Mouse (Mus musculus) lung, adult 18-20 months (tissue): ENCODE data around the gene Nim1k.

Experiments used
- DNase-seq, 2 experiments: peaks; one replicate each; pipeline ENCODE4 v3.0.0; 2022; ENCODE audit warnings: mixed read lengths in 2 of 2

The Nim1k gene

GRCm38 (mm10) chr13:119755681-119756471 lies at the start of gene Nim1k:
Gene Nim1k, minus strand, starts transcription at chr13:119755882.
- DNase-seq, result peak; percentile 84 to 89

GRCm38 (mm10) chr13:119797656-119798055 lies 42.0 kb upstream of the Nim1k start:
- no peak for DNase-seq

- DNase-seq, result peak in 1 of 2 experiments; percentile 1
Observed at GRCm38 (mm10) chr13:119792791-119793404, 37.2 kb upstream of the Nim1k start.

GRCm38 (mm10) chr13:119791580-119792135 lies 36.0 kb upstream of the Nim1k start:
- no peak for DNase-seq

- DNase-seq, result peak; percentile 94 to 95
Observed at GRCm38 (mm10) chr13:119790761-119791579, 35.3 kb upstream of the Nim1k start, which contains the start of gene Zfp131. Gene Zfp131, minus strand, starts transcription at chr13:119790889.

- peak; percentile 59 to 61 for DNase-seq
Observed at GRCm38 (mm10) chr13:119789851-119790717, 34.4 kb upstream of the Nim1k start.

- no peak for DNase-seq
Observed at GRCm38 (mm10) chr13:119783581-119783980, 27.9 kb upstream of the Nim1k start.

- no peak for DNase-seq
Observed at GRCm38 (mm10) chr13:119768541-119768940, 12.9 kb upstream of the Nim1k start.

- DNase-seq, result peak in 1 of 2 experiments; percentile 11
Observed at GRCm38 (mm10) chr13:119766480-119766879, 10.8 kb upstream of the Nim1k start.

- no peak for DNase-seq
Observed at GRCm38 (mm10) chr13:119756831-119757230, 1.1 kb upstream of the Nim1k start.

GRCm38 (mm10) chr13:119755141-119755547 lies 538 bp downstream of the Nim1k start:
- DNase-seq, result peak in 1 of 2 experiments; percentile 29

- DNase-seq, result no peak
Observed at GRCm38 (mm10) chr13:119754635-119755020, 1.1 kb downstream of the Nim1k start.

GRCm38 (mm10) chr13:119753859-119754634 lies 1.6 kb downstream of the Nim1k start:
- DNase-seq, result no peak

GRCm38 (mm10) chr13:119746930-119747329 lies 8.8 kb downstream of the Nim1k start:
- no peak for DNase-seq

GRCm38 (mm10) chr13:119743470-119743869 lies 12.2 kb downstream of the Nim1k start:
- no peak for DNase-seq

GRCm38 (mm10) chr13:119742711-119743415 lies 12.8 kb downstream of the Nim1k start:
- DNase-seq, result no peak

GRCm38 (mm10) chr13:119741390-119742237 lies 14.1 kb downstream of the Nim1k start:
- DNase-seq, result no peak

GRCm38 (mm10) chr13:119731448-119731847 lies 24.2 kb downstream of the Nim1k start:
- no peak for DNase-seq

GRCm38 (mm10) chr13:119729406-119729805 lies 26.3 kb downstream of the Nim1k start:
- no peak for DNase-seq
